Mouse (Mus musculus): Measurements from ENCODE around the gene Mcl1. TPM values are rescaled to one million over a fixed set of nuclear protein-coding genes. Genes with fewer than 3 reads are reported as not detected.
"Not testable (repeated sequence)": the region's sequence is repeated elsewhere in the genome, so short reads cannot be mapped to it uniquely, and the experiment has no call there.

The Mcl1 gene
- polyA plus RNA-seq, 1 experiment from 2014 or later, result 57.2 TPM

DNA sequence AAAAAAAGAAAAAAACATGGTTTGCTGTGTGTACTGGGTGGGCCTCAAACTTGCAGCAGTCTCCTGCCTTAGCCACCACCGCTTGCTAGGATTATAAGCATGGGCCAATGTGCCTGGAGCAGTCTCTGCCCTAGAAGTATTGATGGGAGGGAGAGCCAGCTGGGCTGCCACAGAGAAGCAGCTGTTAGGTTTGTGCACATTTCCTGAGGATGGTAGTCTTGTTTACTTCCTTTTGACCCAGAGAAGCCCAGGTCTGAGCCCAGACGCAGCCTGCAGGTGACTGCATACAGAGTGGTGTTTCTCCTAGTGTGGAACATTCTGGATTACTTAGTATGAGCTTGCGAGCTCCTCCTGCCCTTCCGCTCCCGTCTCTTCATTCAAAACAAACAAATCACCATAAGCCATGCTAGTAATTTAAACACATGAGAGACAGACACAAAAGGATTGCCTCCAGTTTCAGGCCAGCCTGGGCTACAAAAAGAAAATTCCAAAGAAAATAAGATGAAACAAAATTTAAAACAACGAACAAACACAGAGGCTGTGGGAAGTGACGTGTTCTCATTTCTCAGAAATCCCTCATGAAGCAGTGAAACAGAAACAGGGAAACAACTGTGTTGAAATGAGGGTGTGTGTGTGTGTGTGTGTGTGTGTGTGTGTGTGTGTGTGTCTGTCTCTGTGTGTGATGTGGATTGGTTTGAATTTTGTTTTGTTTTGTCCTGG is 10.2 kb downstream of the Mcl1 start:
- no peak for ATAC-seq (ENCODE audit: insufficient number of reproducible peaks, insufficient read depth, low FRiP score, low read depth)
- WGBS, result 87% methylated on average over 7 of the region's 7 CpGs
- H3K4me1 ChIP-seq (ENCODE audit: control insufficient read depth in 2 of 2, insufficient read depth in 2 of 2, low read length in 2 of 2), result peaks cover 50 to 73% of the 10 kb centered on the region in 2 experiments
- H3K9me3 ChIP-seq (ENCODE audit: control insufficient read depth, low read length), result no peaks in the 10 kb centered on the region
- H3K27me3 ChIP-seq (ENCODE audit: control insufficient read depth, insufficient read depth, low read length), result no peaks in the 10 kb centered on the region
- peak overlapping the region; percentile 67; the same call in 1 of the 2 replicates for H3K9ac ChIP-seq (ENCODE audit: low read length)
- H3K36me3 ChIP-seq (ENCODE audit: control insufficient read depth, insufficient read depth, low read length), result peaks cover 41% of the 10 kb centered on the region
- H3K4me2 ChIP-seq (ENCODE audit: low read length), result peak overlapping the region; percentile 47; the same call in 1 of the 2 replicates
- peak overlapping the region; percentile 85 to 94 for H3K27ac ChIP-seq (replicated peaks in 1 of 2; ENCODE audit: control insufficient read depth in 1 of 2, insufficient read depth in 1 of 2, low read depth in 2 of 2, low read length in 2 of 2)
- no peak overlapping the region for H3K4me3 ChIP-seq (ENCODE audit: control insufficient read depth in 1 of 2, insufficient read depth in 1 of 2, low read depth in 1 of 2, low read length in 2 of 2)

DNA sequence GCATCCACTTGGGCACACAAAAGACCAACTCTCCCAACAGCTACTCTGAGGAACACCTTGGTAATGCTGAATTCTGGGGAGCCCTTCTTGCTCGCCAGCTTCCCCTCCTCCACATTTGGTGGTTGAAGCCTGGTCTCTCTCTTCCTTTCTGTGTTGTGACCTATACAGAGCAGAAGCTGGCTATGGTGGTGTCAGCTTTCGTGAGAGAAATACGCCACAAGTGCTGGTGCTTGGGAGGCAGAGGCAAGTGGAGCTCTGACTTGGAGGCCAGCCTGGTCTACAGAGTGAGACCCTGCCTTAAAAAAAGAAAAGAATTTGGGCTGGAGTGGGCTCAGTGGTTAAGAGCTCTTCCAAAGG is 10.7 kb downstream of the Mcl1 start:
- no peak overlapping the region for H3K4me3 ChIP-seq (ENCODE audit: control insufficient read depth in 1 of 2, insufficient read depth in 1 of 2, low read depth in 1 of 2, low read length in 2 of 2)
- peaks cover 50 to 73% of the 10 kb centered on the region in 2 experiments for H3K4me1 ChIP-seq (ENCODE audit: control insufficient read depth in 2 of 2, insufficient read depth in 2 of 2, low read length in 2 of 2)
- no peak overlapping the region for H3K9ac ChIP-seq (ENCODE audit: low read length)
- H3K27ac ChIP-seq (replicated peaks in 1 of 2; ENCODE audit: control insufficient read depth in 1 of 2, insufficient read depth in 1 of 2, low read depth in 2 of 2, low read length in 2 of 2), result peak overlapping the region in 1 of 2 experiments; percentile 94; a peak in 1 of 4 replicates
- H3K4me2 ChIP-seq (ENCODE audit: low read length), result no peak overlapping the region
- ATAC-seq (ENCODE audit: insufficient number of reproducible peaks, insufficient read depth, low FRiP score, low read depth), result no peak
- H3K9me3 ChIP-seq (ENCODE audit: control insufficient read depth, low read length), result no peaks in the 10 kb centered on the region
- peaks cover 36% of the 10 kb centered on the region for H3K36me3 ChIP-seq (ENCODE audit: control insufficient read depth, insufficient read depth, low read length)
- 92% methylated on average over 3 of the region's 3 CpGs for WGBS
- H3K27me3 ChIP-seq (ENCODE audit: control insufficient read depth, insufficient read depth, low read length), result no peaks in the 10 kb centered on the region

DNA sequence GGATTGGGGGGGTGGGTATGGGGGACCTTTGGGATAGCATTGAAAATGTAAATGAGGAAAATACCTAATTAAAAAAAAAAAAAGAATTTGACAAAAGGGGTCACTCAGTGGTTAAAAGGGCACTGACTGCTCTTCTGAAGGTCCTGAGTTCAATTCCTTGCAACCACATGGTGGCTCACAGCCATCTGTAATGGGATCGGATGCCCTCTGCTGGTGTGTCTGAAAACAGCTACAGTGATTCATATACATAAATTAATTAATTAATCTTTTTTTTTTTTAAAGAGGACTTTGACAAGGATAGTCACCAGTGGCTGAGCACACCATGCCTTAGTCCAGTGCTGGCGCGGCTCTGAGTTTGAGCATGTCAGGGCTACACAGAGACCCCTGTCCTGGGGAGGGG is 11.8 kb downstream of the Mcl1 start:
- ATAC-seq (ENCODE audit: insufficient number of reproducible peaks, insufficient read depth, low FRiP score, low read depth); H3K9me3 ChIP-seq (ENCODE audit: control insufficient read depth, low read length); H3K27me3 ChIP-seq (ENCODE audit: control insufficient read depth, insufficient read depth, low read length); H3K4me2 ChIP-seq (ENCODE audit: low read length); H3K27ac ChIP-seq (replicated peaks in 1 of 2; ENCODE audit: control insufficient read depth in 1 of 2, insufficient read depth in 1 of 2, low read depth in 2 of 2, low read length in 2 of 2); H3K9ac ChIP-seq (ENCODE audit: low read length); H3K4me3 ChIP-seq (ENCODE audit: control insufficient read depth in 1 of 2, insufficient read depth in 1 of 2, low read depth in 1 of 2, low read length in 2 of 2): not testable (repeated sequence)
- Histone ChIP-seq H3K4me1 (ENCODE audit: control insufficient read depth in 2 of 2, insufficient read depth in 2 of 2, low read length in 2 of 2) (peaks cover 52 to 73% of the 10 kb centered on the region in 2 experiments), H3K36me3 (ENCODE audit: control insufficient read depth, insufficient read depth, low read length) (peaks cover 24% of the 10 kb centered on the region)
- 95% methylated on average over 3 of the region's 3 CpGs for WGBS

DNA sequence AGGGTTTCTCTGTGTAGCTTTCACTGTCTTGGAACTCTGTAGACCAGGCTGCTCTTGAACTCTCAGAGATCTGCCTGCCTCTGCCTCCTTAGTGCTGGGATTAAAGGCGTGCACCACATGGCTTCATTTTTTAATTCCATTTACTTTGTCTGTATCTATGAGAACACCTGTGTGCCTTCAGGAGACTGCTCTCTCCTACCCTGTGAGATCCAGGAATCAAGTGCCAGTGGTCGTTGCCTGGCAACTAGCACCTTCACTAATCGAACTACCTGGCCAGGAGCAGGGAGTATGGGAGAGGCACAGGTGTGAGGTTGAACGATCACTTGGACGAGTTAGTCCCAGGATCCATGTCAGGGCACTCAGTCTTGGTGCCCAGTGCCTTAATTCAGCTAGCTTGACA is 12.6 kb downstream of the Mcl1 start:
- no peaks in the 10 kb centered on the region for H3K27me3 ChIP-seq (ENCODE audit: control insufficient read depth, insufficient read depth, low read length)
- no peak overlapping the region for H3K4me2 ChIP-seq (ENCODE audit: low read length)
- H3K27ac ChIP-seq (replicated peaks in 1 of 2; ENCODE audit: control insufficient read depth in 1 of 2, insufficient read depth in 1 of 2, low read depth in 2 of 2, low read length in 2 of 2), result no peak overlapping the region
- no peak overlapping the region for H3K4me3 ChIP-seq (ENCODE audit: control insufficient read depth in 1 of 2, insufficient read depth in 1 of 2, low read depth in 1 of 2, low read length in 2 of 2)
- H3K4me1 ChIP-seq (ENCODE audit: control insufficient read depth in 2 of 2, insufficient read depth in 2 of 2, low read length in 2 of 2), result peaks cover 57 to 74% of the 10 kb centered on the region in 2 experiments
- H3K9me3 ChIP-seq (ENCODE audit: control insufficient read depth, low read length), result no peaks in the 10 kb centered on the region
- 87% methylated on average over 5 of the region's 5 CpGs for WGBS
- H3K36me3 ChIP-seq (ENCODE audit: control insufficient read depth, insufficient read depth, low read length), result peaks cover 23% of the 10 kb centered on the region
- no peak for ATAC-seq (ENCODE audit: insufficient number of reproducible peaks, insufficient read depth, low FRiP score, low read depth)
- no peak overlapping the region; the same call in 1 of the 2 replicates for H3K9ac ChIP-seq (ENCODE audit: low read length)

DNA sequence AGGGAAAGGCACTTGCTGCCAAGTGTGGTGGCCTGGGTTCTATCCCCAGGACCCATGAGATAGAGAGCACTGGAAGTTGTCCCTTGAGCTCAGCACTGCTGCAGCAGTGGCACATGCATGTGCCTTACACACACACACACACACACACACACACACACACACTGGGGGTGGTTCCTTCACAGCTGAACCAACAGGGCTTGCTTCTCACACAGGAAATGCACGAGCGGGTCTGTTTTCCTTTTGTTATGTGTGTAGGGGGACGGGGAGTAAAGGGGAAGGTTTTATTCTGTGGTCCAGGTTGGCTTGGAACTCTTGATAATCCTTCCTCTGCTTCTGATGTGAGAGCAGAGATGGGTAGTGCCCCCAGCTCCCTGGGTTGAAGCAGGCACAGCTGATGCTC is 13.9 kb downstream of the Mcl1 start:
- Histone ChIP-seq H3K36me3 (ENCODE audit: control insufficient read depth, insufficient read depth, low read length) (peaks cover 27% of the 10 kb centered on the region), H3K9ac (ENCODE audit: low read length) (peak overlapping the region; percentile 67), H3K4me3 (ENCODE audit: control insufficient read depth in 1 of 2, insufficient read depth in 1 of 2, low read depth in 1 of 2, low read length in 2 of 2) (no peak overlapping the region), H3K27ac (replicated peaks in 1 of 2; ENCODE audit: control insufficient read depth in 1 of 2, insufficient read depth in 1 of 2, low read depth in 2 of 2, low read length in 2 of 2) (peak overlapping the region; percentile 93 to 97), H3K27me3 (ENCODE audit: control insufficient read depth, insufficient read depth, low read length) (no peaks in the 10 kb centered on the region), H3K4me1 (ENCODE audit: control insufficient read depth in 2 of 2, insufficient read depth in 2 of 2, low read length in 2 of 2) (peaks cover 56 to 74% of the 10 kb centered on the region in 2 experiments), H3K9me3 (ENCODE audit: control insufficient read depth, low read length) (no peaks in the 10 kb centered on the region), H3K4me2 (ENCODE audit: low read length) (peak overlapping the region; percentile 58)
- 46% methylated on average over 3 of the region's 3 CpGs for WGBS
- ATAC-seq (ENCODE audit: insufficient number of reproducible peaks, insufficient read depth, low FRiP score, low read depth), result no peak

DNA sequence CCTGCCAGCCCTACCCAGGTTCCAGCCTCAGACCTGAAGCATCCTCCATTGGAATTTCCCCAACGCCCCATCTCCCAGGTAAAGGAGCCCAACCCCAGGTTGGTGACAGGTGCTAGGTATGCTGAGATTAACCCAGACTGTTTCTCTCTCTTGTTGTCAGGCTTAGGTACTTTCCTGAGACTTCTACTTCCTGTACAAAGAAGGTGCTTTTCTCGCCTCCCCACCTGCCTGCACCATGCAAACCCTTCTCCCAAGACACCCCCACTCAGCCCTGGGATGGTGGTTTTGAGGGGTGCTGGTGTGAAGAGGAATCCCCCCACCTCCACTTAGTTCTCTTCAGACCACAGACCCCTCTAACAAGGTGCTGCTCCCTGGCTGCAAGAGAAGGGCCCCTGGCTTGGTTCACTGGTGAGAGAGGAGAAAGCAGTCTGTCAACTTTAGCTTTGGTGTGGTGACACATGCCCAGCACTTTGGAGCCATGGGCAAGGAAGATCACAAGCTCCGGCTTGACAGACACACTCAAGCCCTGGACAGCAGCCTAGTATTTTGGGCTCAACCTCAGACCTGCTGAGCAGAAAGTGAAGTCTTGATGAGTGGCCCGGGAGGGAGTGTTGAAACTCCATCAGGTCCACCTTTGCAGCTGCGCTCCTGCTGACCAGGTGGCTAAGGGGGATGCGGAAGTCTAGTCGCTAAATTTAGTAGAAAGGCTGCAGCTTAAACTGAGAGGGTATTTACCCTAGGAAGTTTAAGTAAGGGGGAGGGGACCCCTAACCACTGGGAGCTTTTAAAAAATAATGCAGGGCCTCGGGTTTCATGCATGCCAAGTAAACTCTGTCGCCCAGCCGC is 14.5 kb downstream of the Mcl1 start:
- H3K27me3 ChIP-seq (ENCODE audit: control insufficient read depth, insufficient read depth, low read length), result no peaks in the 10 kb centered on the region
- no peaks in the 10 kb centered on the region for H3K9me3 ChIP-seq (ENCODE audit: control insufficient read depth, low read length)
- no peak overlapping the region for H3K4me3 ChIP-seq (ENCODE audit: control insufficient read depth in 1 of 2, insufficient read depth in 1 of 2, low read depth in 1 of 2, low read length in 2 of 2)
- WGBS, result 25% methylated on average over 10 of the region's 10 CpGs
- H3K4me2 ChIP-seq (ENCODE audit: low read length), result peak overlapping the region; percentile 58
- peak overlapping the region; percentile 67 for H3K9ac ChIP-seq (ENCODE audit: low read length)
- peaks cover 53 to 68% of the 10 kb centered on the region in 2 experiments for H3K4me1 ChIP-seq (ENCODE audit: control insufficient read depth in 2 of 2, insufficient read depth in 2 of 2, low read length in 2 of 2)
- peak overlapping the region; percentile 93 to 97 for H3K27ac ChIP-seq (replicated peaks in 1 of 2; ENCODE audit: control insufficient read depth in 1 of 2, insufficient read depth in 1 of 2, low read depth in 2 of 2, low read length in 2 of 2)
- peaks cover 27% of the 10 kb centered on the region for H3K36me3 ChIP-seq (ENCODE audit: control insufficient read depth, insufficient read depth, low read length)
- 0 out of 2 replicates have a peak, but pooled peaks have one; percentile 17 for ATAC-seq (ENCODE audit: insufficient number of reproducible peaks, insufficient read depth, low FRiP score, low read depth)

DNA sequence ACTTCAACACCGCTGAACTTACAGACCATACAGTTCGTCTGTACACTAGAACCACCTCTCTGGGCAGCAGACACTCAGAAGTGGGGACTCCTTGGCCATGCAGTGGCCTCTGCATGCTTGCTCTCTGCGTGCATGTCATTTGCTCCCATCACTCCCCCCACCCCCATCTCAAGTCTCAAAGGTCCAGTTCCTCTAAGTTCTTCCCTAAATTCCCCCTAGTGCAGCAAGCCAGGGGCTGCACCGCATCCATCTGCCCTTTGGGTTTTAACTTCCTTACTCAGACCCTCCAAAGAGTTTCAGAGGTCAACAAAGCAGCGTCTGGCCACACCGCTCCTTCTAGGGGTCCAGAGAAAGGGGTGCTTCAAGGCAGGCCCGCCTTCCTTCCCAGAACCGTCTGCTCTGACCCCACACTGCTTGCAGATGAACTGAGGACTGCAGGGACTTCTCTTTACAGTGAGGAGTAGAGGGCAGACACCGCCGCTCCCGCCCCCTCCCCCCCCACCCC is 15.2 kb downstream of the Mcl1 start:
- 0 out of 4 replicates have a peak overlapping the region, but pooled peaks of 1 of the 2 experiments have one; percentile 11 for H3K4me3 ChIP-seq (ENCODE audit: control insufficient read depth in 1 of 2, insufficient read depth in 1 of 2, low read depth in 1 of 2, low read length in 2 of 2)
- WGBS, result 9% methylated on average over 11 of the region's 11 CpGs
- no peaks in the 10 kb centered on the region for H3K27me3 ChIP-seq (ENCODE audit: control insufficient read depth, insufficient read depth, low read length)
- H3K4me2 ChIP-seq (ENCODE audit: low read length), result peak overlapping the region; percentile 58
- peak overlapping the region; percentile 67 for H3K9ac ChIP-seq (ENCODE audit: low read length)
- H3K36me3 ChIP-seq (ENCODE audit: control insufficient read depth, insufficient read depth, low read length), result peaks cover 27% of the 10 kb centered on the region
- no peaks in the 10 kb centered on the region for H3K9me3 ChIP-seq (ENCODE audit: control insufficient read depth, low read length)
- ATAC-seq (ENCODE audit: insufficient number of reproducible peaks, insufficient read depth, low FRiP score, low read depth), result no peak; the same call in 1 of the 2 replicates
- H3K27ac ChIP-seq (replicated peaks in 1 of 2; ENCODE audit: control insufficient read depth in 1 of 2, insufficient read depth in 1 of 2, low read depth in 2 of 2, low read length in 2 of 2), result peak overlapping the region; percentile 93 to 97
- H3K4me1 ChIP-seq (ENCODE audit: control insufficient read depth in 2 of 2, insufficient read depth in 2 of 2, low read length in 2 of 2), result peaks cover 46 to 61% of the 10 kb centered on the region in 2 experiments
